Mouse (Mus musculus) hematopoietic stem cell, adult 5-6 weeks (primary cell): ENCODE data around the gene Prkn. TPM values are rescaled to one million over a fixed set of nuclear protein-coding genes. Genes with fewer than 3 reads are reported as not detected.
A peak's percentile ranks its signal among the peaks of the same experiment; 100 is the strongest.

ENCODE experiments used
- ATAC-seq, 2 experiments: fragments of 125-278 bp in 1 of 2; replicated peaks in 1 of 2; 2 replicates each; pipeline ENCODE4 v1.8.0; 2016 to 2017; ENCODE audit warnings: inconsistent platforms in 2 of 2, mild to moderate bottlenecking in 2 of 2, moderate number of reproducible peaks in 2 of 2, low read depth in 1 of 2, moderate TSS enrichment in 1 of 2; ENCODE audit not compliant: low FRiP score in 2 of 2, poor library complexity in 2 of 2, severe bottlenecking in 2 of 2, insufficient read depth in 1 of 2, low TSS enrichment in 1 of 2
- total RNA-seq: library from RNA; stranded (forward); fragments of 172-1452, 232-1000 nt; gene quantifications from 2 replicates; pipeline ENCODE4 v1.2.3, GENCODE M21; 2017

The Prkn gene
- total RNA-seq, 1 experiment from 2014 or later = 5.0 TPM

DNA sequence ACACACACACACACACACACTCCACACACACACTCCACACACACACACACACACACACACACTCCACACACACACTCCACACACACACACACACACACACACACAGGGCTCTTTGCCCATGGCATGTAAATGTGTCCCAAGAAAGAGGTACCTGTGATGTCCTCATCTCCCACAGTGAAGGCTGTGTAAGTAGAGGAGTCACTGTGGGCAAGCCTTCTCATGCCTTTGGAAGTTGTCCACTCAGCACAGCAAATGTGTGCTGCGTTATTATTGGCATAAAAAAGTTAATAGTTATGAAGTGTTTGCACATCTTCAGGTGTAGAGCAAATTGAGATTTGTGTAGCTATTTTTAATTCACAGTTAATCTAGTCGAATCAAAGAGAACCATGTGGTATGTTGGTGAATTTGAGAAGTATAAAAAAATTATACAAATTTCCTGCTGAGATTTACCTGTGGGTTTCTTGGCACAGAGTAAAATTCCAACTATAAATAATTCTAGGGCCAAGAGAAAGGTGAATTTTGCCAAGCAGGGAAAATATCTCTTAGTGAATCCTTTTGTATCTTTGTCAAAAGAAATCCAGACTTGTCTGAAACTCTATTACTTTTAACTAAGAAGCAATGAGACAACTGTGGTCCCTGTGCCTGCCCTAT, 562.2 kb downstream of the Prkn start:
- ATAC-seq = no peak

DNA sequence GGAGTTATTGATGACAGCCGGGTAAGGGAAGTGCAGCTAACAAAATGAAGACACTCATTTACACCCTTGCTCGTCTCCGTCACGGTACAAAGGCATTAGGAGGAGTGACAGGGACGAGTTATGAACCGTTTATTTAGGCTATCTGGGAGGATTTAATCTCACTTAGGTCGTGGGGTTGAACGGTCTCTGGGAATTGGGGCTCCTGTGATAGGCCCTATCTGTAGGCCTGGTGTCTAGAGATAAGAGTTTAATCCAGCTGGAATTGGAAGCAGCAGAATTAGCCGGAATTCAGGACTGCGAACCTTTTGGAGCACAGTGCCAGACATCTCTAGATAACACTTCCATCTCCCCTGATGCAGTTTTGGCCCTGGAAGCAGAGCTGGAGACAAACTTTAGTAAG, 571.2 kb downstream of the Prkn start:
- no peak for ATAC-seq

DNA sequence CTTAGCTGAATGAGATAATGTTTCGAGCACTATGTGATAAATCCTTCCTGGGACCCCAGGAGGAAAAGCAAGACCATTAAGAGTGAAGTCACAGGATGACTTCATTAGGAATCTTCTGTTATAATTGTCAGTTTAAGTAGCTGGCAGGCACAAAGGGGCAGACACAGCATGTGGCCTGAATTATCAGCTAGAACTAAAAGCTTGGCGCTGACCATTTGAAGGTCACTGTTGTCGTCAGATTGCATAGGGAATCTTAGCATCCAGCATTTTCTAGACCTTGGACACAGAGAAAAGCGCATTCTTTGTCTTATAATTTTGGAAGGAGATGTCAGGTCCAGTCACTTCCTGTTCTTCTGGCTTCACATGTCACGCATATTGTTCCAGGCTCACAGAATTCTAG, 573.5 kb downstream of the Prkn start:
- no peak for ATAC-seq

DNA sequence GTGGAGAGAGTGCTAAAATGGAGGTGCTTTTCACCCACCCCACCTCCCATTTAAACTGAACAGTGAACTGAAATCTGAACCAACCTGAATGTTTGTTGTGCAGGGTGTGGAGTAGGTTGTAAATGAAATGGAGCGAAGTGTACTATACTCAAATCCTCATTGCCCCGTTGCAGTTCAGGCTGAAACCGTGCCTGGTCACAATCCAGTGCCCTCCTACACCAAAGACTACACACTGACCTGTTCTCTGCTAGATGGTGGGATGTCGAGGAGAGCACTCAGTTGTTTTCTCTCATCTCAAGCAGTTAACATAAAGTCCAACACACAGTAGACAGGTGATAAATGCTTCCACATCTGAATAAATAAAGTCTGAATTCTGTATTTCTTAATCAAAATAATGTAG, 574.1 kb downstream of the Prkn start:
- ATAC-seq = no peak

DNA sequence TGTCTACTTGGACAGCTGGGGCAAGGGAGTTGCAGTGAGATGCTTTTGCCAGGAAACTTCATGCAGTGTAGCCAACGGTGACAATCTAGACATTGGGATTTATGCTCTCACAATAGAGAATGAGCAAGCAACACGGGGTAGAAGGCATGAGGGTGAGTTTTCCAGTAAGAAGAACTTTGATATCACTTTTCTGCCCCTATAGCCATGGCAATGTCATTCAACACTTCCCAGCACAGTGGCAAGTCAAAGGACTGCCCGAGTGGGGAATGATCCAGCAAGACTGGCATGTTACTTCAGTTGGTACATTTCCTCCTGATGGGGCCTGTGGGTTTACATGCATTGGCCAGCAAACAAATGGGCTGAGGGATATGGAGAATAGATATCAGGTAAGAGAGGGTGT, 577.0 kb downstream of the Prkn start:
- no peak for ATAC-seq

DNA sequence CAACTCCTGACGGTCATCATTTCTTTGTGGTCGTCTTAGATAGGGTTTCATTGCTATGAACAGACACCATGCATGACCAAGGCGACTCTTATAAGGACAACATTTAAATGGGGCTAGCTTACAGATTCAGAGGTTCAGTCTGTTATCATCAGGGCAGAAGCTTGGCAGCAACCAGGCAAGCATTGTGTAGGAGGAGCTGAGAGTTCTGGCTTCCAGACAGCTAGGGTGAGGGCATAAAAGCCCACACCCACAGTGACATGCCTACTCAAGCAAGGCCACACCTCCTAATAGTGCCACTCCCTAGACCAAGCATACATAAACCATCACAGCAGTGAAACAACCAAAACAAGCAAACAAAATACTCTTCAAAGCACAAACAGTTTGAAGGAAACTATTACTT, 579.3 kb downstream of the Prkn start:
- no peak for ATAC-seq

DNA sequence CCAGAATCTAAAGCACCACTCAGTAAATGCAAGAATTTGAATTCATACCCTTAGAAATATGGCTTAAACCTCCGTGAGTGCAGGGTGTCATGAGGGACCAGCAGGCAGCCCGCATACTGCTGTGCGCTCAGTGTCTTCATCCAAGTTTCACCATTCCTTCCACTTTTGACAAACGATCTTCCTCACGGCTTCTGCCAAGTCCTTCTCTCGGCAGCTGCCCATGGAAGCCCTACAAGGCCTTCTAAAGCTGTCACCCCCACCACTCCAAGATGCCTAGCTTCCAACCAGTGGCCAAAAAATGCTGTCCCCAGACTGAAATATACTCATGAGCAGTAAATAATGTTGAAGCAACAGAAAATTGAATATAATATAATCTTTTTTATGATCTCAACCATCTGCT, 580.7 kb downstream of the Prkn start:
- ATAC-seq = no peak

DNA sequence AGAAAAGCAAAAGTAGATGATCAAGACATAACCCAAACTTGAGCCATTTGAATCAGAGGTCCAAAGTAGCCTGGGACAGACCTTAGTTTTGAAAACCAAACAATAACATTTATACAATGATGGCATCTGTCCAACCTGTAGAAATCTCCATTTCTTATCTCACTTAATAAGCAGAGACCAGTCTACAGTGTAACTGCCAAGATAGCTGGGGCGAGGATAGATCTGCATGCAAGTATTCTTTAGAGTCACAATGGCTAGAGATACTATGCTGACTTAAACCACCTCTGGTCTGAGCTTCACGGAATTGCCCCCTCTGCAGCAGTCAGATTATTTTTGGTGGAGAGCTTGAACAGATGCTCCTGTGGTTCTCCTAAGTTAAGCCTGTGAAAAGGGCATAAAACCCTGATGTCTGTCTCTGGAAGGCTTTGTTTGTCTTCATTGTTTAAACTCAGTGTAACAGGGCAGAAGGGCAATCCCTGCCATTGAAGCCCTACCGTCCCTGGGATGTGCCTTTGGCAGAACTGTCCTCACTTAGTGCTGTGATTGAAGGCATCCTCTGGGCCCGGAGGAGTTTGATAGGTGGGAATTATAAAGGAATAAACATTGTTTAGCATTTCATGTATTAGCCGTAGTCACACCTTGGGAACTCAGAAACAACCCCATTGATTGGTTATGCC, 581.2 kb downstream of the Prkn start:
- ATAC-seq = no peak

DNA sequence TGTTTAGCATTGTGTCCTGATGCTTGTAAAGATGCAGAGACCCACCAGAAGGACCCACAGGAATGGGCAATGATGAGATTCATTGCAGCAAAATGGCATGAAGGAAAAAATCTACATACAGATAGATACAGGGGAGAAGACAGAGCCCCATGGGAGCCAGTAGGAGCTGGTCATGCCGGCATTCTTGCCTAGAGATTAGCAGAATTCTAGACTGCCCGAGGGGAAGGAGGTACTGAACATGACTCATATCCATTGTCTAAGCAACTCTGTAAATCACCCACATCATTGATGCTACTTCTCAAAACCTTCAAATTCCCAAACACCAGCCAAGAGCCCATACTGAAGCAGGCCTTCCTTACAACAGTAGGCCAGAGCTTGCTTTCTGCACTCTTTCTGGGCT, 591.1 kb downstream of the Prkn start:
- no peak for ATAC-seq

DNA sequence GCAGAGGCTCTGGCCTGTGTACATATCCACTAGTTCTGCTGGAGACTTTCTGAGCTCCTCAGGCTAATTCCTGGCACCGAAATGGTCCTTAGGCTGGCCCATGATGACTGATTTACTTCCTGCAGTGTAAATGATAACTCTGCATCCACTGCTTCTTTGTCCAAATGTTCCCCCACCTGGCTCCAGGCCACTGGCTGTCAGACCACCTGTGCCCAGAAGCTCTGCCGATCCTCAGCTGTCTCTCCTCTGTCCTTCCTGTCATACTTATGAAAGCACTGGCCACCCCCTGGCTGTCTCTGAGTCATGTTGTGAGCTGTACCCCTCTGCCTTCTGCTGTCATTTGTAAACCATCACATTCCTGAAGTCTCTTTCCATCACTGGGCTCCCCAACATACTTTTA, 592.4 kb downstream of the Prkn start:
- ATAC-seq = no peak

DNA sequence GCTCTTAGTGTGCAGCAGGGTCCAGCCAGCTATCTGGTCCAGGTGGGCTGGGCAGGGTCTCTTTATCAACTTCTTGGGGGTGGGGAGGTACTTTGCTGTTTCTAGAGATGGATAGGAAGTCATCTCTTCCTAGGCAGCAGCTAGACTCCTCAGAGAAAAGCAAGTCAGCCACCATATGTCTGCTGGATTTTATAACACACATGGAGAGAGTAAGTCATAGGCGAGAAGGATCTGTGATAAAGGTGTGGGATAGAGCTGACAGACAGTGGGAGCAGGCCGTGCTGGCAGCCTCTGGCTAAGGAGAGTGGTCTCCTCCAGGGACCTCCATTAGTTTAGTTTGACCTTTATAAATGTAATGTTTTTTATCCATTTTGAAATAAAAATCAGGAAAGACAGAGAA, 622.5 kb downstream of the Prkn start:
- no peak for ATAC-seq

DNA sequence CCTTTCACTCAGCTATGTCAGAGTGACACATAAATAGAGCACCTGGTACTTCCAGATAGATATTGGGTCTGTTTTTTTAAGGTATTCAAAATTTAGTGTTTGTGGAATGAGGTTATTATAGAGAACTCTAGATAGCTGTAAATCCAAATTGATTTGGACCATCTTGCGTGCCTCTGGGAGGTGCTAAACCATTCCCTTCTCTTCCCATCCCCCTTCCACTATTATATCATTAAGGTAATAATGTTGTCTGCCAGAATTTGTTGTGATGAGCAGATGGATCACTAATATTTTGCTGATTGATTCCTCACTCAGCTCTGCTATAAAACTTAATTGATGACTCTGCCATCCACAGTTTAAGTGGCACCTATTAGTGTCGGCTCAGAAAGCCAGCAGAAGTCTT, 625.9 kb downstream of the Prkn start:
- ATAC-seq = no peak

DNA sequence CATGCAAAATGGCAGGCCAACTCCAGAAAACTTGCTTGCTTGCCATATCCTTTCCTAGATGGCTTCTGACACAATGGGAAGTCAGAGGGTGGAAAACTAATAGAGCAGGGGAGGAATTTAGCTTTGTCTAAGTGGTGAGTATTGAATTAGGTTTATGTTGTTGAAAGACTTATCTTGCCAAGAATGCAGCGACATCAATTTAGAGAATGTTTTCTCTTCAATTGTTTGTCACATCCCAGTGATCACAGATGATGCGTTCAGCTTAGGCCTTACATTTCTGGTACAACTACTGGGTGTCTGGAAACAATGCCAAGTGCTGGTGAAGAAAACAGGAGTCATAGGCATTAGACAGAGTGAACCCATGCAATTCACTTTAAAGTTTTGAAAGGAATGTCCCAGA, 628.4 kb downstream of the Prkn start:
- ATAC-seq = no peak

DNA sequence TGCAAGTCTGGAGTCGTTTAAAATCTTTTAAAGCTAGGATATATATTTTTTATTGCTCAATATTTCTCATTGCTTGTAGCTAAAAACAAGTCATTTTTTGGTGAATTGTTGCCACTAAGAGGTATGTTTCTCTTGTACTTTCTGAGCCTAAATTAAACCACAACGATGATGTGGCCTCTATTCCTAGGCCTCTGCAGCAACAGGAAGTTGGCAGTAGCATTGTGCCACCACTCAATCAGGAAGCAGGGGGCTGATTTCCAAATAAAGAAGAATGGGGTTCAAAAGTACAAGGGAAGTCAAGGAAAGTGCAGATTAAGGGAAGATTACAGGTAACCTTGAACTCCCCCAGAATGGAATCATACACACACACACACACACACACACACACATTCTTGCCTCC, 642.8 kb downstream of the Prkn start:
- peak; percentile 36 to 48; a peak in 2 of 4 replicates for ATAC-seq

DNA sequence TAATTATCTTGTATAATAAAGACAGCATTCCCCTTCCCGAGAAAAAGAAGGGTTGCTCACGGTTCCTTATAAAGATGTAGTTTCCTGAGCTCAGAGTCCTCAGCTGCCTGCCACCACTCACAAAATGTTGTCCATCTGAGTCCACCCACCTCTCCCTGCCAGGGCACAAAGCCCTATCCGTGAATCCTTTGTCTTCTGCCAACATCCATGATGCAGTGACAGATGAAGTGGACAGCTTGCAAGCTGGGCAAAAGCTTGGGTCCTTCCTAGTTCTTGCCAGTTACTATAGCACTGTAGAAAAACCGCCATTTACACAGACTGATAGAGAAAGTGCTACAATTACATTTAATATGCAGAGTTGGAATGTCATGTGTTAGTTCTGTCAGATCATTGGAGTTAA, 649.9 kb downstream of the Prkn start:
- ATAC-seq = no peak

DNA sequence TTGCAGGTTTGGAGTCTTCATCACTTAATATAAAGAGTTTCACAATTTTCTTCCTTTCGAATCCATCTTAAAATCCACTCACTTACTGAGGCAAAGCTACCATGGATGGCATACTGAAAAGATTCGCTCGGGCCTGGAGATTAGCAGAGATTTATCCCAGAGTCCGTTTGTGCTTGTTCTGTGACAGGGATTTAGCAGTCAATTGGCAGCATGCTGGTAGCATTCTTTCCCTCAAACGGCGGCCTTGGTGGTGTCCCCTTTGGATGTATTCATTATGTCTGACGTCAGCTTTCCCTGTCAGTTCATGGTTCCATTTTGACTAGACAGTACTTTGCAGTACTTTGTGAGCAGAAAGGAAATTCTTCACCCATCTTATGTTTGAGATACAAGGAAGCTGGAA, 662.4 kb downstream of the Prkn start:
- no peak for ATAC-seq

DNA sequence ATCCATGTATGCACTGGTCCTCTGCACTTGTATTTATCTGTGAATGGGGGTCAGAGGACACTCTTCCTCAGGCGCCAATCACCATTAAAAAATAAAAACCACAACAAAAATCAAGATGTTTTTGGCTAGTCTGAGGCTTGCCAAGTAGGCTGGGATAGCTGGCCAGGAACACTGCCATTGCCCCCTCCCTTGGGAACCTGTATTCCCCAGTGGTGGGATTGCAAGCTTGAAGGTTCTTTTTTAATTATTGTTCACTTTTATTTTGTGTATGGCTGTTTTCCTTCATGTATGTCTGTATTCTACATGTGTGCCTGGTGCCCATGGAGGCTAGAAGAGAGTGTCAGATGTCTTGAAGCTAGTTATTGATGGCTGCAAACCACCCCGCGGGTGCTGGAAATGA, 664.3 kb downstream of the Prkn start:
- ATAC-seq = no peak

DNA sequence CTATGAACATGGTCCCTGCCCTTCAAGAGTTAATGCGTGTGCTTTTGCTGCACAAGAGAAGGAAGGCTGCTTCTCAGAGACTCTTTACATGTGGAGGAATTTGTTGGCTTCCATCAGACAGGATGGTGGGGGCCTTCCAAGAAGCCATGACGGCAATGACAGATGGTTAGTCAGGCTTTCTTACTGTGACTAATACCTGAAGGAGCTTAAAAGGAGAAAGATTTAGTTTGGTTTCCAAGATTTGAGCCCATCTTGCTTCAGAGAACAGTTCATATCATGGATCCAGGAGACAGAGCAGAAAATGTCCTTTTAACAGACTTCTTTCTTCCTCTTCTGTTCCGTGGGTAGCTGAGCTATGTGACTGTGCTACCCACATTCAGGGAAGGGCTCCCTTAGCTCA, 666.9 kb downstream of the Prkn start:
- ATAC-seq = no peak

DNA sequence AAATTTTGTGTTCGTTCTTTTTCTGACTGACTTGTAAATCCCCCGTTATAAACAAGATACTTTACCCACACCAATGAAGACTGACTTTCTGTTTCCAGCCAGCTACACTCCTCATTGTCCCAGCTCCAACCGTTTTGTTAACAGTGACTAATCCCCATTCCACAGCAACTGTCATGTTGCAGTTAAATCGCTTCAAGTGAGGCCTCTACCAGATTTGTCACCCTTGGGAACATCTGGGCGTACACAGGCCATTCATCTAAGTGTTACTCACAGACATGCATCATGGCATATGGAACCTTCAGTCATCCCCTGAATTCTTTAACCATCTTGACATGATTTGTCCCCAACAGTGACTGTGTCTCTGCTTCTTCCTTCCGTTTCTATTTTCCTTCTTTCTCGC, 669.9 kb downstream of the Prkn start:
- ATAC-seq = no peak
